Comparison of ENCODE assay signal across 8 mouse cellular contexts in genomic region chr10:128921883-128922821, GRCm38 (mm10). TPM values are rescaled to one million over a fixed set of nuclear protein-coding genes. Genes with fewer than 3 reads are reported as not detected.
A peak's percentile ranks its signal among the peaks of the same experiment; 100 is the strongest.
DNase-seq lines count a peak whose midpoint lies in the region; ATAC-seq and TF ChIP-seq lines count a peak whose summit lies in the region.

No protein-coding gene starts in this region.

- peaks cover 3% of the 10 kb centered on the region; the same call in 1 of the 2 replicates for H3K36me3 ChIP-seq in heart, embryonic 11.5 days (ENCODE audit: control insufficient read depth, insufficient read depth, low read length)
- peaks cover 11 to 41% of the 10 kb centered on the region in 2 experiments for H3K36me3 ChIP-seq in CH12.LX (replicated peaks in 1 of 2; ENCODE audit: control insufficient read depth in 1 of 2, insufficient read depth in 1 of 2, low read length in 1 of 2)
- no peaks in the 10 kb centered on the region; the same call in 1 of the 2 replicates for H3K36me3 ChIP-seq in embryonic facial prominence, embryonic 11.5 days (replicated peaks; ENCODE audit: control insufficient read depth, insufficient read depth, low read depth, low read length)
- H3K36me3 ChIP-seq in intestine, embryonic 15.5 days, result peaks cover 9% of the 10 kb centered on the region; the same call in 1 of the 2 replicates
- no peaks in the 10 kb centered on the region for H3K36me3 ChIP-seq in neural tube, embryonic 14.5 days (ENCODE audit: control insufficient read depth, insufficient read depth, low read length)

- in situ Hi-C loops in CH12.LX (cut with MboI; ENCODE audit: low pct_ligation_motif_present, low pct_unique_long_range_greater_than_20kb, low sequenced_read_pairs), result no loop called here

- peak overlapping the region; percentile 90 for H3K4me2 ChIP-seq in heart, embryonic 11.5 days
- H3K4me2 ChIP-seq in CH12.LX (ENCODE audit: insufficient read depth, low read depth, poor library complexity, severe bottlenecking), result peak overlapping the region; percentile 80
- peak overlapping the region; percentile 69 for H3K4me2 ChIP-seq in embryonic facial prominence, embryonic 11.5 days (ENCODE audit: low read depth, low read length)
- H3K4me2 ChIP-seq in intestine, embryonic 15.5 days (replicated peaks), result peak overlapping the region; percentile 63
- peak overlapping the region; percentile 75 for H3K4me2 ChIP-seq in neural tube, embryonic 14.5 days (ENCODE audit: low read depth, low read length)

- ATAC-seq in heart, embryonic 11.5 days (replicated peaks; ENCODE audit: insufficient number of reproducible peaks, low FRiP score, low TSS enrichment), result no peak; the same call in 1 of the 2 replicates
- no peak for ATAC-seq in embryonic facial prominence, embryonic 11.5 days (replicated peaks; ENCODE audit: insufficient number of reproducible peaks, low FRiP score, low TSS enrichment, low read depth)
- ATAC-seq in intestine, embryonic 15.5 days, result no peak
- no peak for ATAC-seq in neural tube, embryonic 14.5 days (ENCODE audit: low read depth)

- no peak for TF ChIP-seq POLR2A in CH12.LX (IDR thresholded peaks at IDR 0.05; ENCODE audit: low read depth, low read length)

- WGBS in heart, embryonic 11.5 days (ENCODE audit: insufficient replicate concordance), result 69% methylated on average over 16 of the region's 16 CpGs
- WGBS in embryonic facial prominence, embryonic 11.5 days, result 71% methylated on average over 16 of the region's 16 CpGs
- WGBS in intestine, embryonic 15.5 days, result 72% methylated on average over 16 of the region's 16 CpGs
- 71% methylated on average over 16 of the region's 16 CpGs for WGBS in neural tube, embryonic 14.5 days

- no peak for TF ChIP-seq EP300 in CH12.LX (IDR thresholded peaks at IDR 0.05; ENCODE audit: low read length)

- no peak for TF ChIP-seq CTCF in CH12.LX (conservative IDR thresholded peaks at IDR 0.05 in 1 of 2, IDR thresholded peaks at IDR 0.05 in 1 of 2; ENCODE audit: low read depth in 2 of 2, low read length in 2 of 2)

- no peak for TF ChIP-seq RAD21 in CH12.LX (IDR thresholded peaks at IDR 0.05; ENCODE audit: low read depth, low read length)

- no peaks in the 10 kb centered on the region for H3K79me2 ChIP-seq in CH12.LX (replicated peaks; ENCODE audit: control insufficient read depth, extremely low read depth, insufficient read depth, poor library complexity, severe bottlenecking)

- dilution Hi-C loops in CH12.LX (cut with MboI; ENCODE audit: extremely low pct_ligation_motif_present, extremely low pct_unique_long_range_greater_than_20kb, low sequenced_read_pairs), result no loop called here

- no peak overlapping the region for H3K27ac ChIP-seq in heart, embryonic 11.5 days (ENCODE audit: low read depth, low read length)
- H3K27ac ChIP-seq in CH12.LX (ENCODE audit: insufficient read depth, low read depth), result no peak overlapping the region
- no peak overlapping the region for H3K27ac ChIP-seq in embryonic facial prominence, embryonic 11.5 days (replicated peaks; ENCODE audit: low read depth, low read length)
- peak overlapping the region; percentile 95; the same call in 1 of the 2 replicates for H3K27ac ChIP-seq in intestine, embryonic 15.5 days
- H3K27ac ChIP-seq in neural tube, embryonic 14.5 days (ENCODE audit: low read depth, low read length), result peak overlapping the region; percentile 85; the same call in 1 of the 2 replicates

- no peaks in the 10 kb centered on the region for H3K9me3 ChIP-seq in heart, embryonic 11.5 days (replicated peaks; ENCODE audit: control insufficient read depth, low read length)
- no peaks in the 10 kb centered on the region for H3K9me3 ChIP-seq in CH12.LX (replicated peaks; ENCODE audit: low read length)
- H3K9me3 ChIP-seq in embryonic facial prominence, embryonic 11.5 days (replicated peaks; ENCODE audit: control insufficient read depth, low read length), result no peaks in the 10 kb centered on the region
- H3K9me3 ChIP-seq in intestine, embryonic 15.5 days, result no peaks in the 10 kb centered on the region
- H3K9me3 ChIP-seq in neural tube, embryonic 14.5 days (ENCODE audit: control insufficient read depth, low read length), result no peaks in the 10 kb centered on the region

- H3K4me3 ChIP-seq in heart, embryonic 11.5 days (ENCODE audit: low read depth, low read length), result peak overlapping the region; percentile 90
- H3K4me3 ChIP-seq in CH12.LX (replicated peaks in 1 of 3; ENCODE audit: low read depth in 2 of 3, low read length in 2 of 3, poor library complexity in 1 of 3), result peak overlapping the region; percentile 81 to 91 (median 85)
- H3K4me3 ChIP-seq in embryonic facial prominence, embryonic 11.5 days (ENCODE audit: low read depth, low read length), result peak overlapping the region; percentile 86
- H3K4me3 ChIP-seq in intestine, embryonic 15.5 days (replicated peaks), result peak overlapping the region; percentile 87
- peak overlapping the region; percentile 67 for H3K4me3 ChIP-seq in neural tube, embryonic 14.5 days (ENCODE audit: low read depth, low read length)

- H3K4me1 ChIP-seq in heart, embryonic 11.5 days (ENCODE audit: control insufficient read depth, insufficient read depth, low read length), result peaks cover 13% of the 10 kb centered on the region
- H3K4me1 ChIP-seq in CH12.LX (ENCODE audit: control insufficient read depth in 1 of 2, insufficient read depth in 2 of 2), result peaks cover 6 to 21% of the 10 kb centered on the region in 2 experiments
- no peaks in the 10 kb centered on the region; the same call in 1 of the 2 replicates for H3K4me1 ChIP-seq in embryonic facial prominence, embryonic 11.5 days (ENCODE audit: control insufficient read depth, insufficient read depth, low read length)
- peaks cover 41% of the 10 kb centered on the region for H3K4me1 ChIP-seq in intestine, embryonic 15.5 days (replicated peaks)
- H3K4me1 ChIP-seq in neural tube, embryonic 14.5 days (ENCODE audit: control insufficient read depth, insufficient read depth, low read length), result peaks cover 22% of the 10 kb centered on the region

- H3K27me3 ChIP-seq in heart, embryonic 11.5 days (ENCODE audit: control insufficient read depth, insufficient read depth, low read length), result no peaks in the 10 kb centered on the region
- H3K27me3 ChIP-seq in CH12.LX (replicated peaks), result no peaks in the 10 kb centered on the region
- H3K27me3 ChIP-seq in embryonic facial prominence, embryonic 11.5 days (ENCODE audit: control insufficient read depth, insufficient read depth, low read length), result no peaks in the 10 kb centered on the region
- H3K27me3 ChIP-seq in intestine, embryonic 15.5 days (replicated peaks), result no peaks in the 10 kb centered on the region
- H3K27me3 ChIP-seq in neural tube, embryonic 14.5 days (ENCODE audit: control insufficient read depth, insufficient read depth, low read length), result no peaks in the 10 kb centered on the region; the same call in 1 of the 2 replicates

- no peak for DNase-seq in heart, postnatal 4 days
- DNase-seq in CH12.LX (ENCODE audit: extremely low read depth), result peak; percentile 17
- DNase-seq in embryonic facial prominence, embryonic 11.5 days (ENCODE audit: low spot score), result no peak
- DNase-seq in embryo, embryonic 9.5 days (ENCODE audit: extremely low spot score), result no peak
- DNase-seq in lung, postnatal 4 days, result no peak

- peak overlapping the region; percentile 90 for H3K9ac ChIP-seq in heart, embryonic 11.5 days (ENCODE audit: low read depth, low read length)
- H3K9ac ChIP-seq in CH12.LX (ENCODE audit: insufficient read depth, low read depth), result peak overlapping the region; percentile 96
- H3K9ac ChIP-seq in embryonic facial prominence, embryonic 11.5 days (replicated peaks; ENCODE audit: low read length), result peak overlapping the region; percentile 73
- peak overlapping the region; percentile 79 for H3K9ac ChIP-seq in intestine, embryonic 15.5 days
- no peak overlapping the region for H3K9ac ChIP-seq in neural tube, embryonic 14.5 days (replicated peaks; ENCODE audit: low read depth, low read length)

RNA-seq across cellular contexts. Expression of gene Rdh5, which starts 0.5 kb away (rescaled TPM):
- polyA plus RNA-seq in heart, embryonic 11.5 days (2014; fragmentation: Nextera tagmentation; extraction: Ambion mirVana), result 6.1 and 8.1 TPM in 2 replicates
- total RNA-seq in heart, postnatal 4 days (2021), result 1 to 10 TPM; 5.3 to 5.6 TPM
- 2.6 and 4.3 TPM in 2 replicates for total RNA-seq in CH12.LX (2012; rRNA removed)
- total RNA-seq in CH12.LX (2014; rRNA removed), result 3.8 and 5.2 TPM in 2 replicates
- polyA plus RNA-seq in CH12.LX (2012; ENCODE audit: insufficient read length, low read depth), result 4.6 and 6.2 TPM in 2 replicates
- polyA plus RNA-seq in embryonic facial prominence, embryonic 11.5 days (2014; fragmentation: Nextera tagmentation; extraction: Ambion mirVana), result 9.2 and 11.4 TPM in 2 replicates
- 11.7 and 12.0 TPM in 2 replicates for polyA plus RNA-seq in intestine, embryonic 15.5 days (2015; fragmentation: Nextera tagmentation; extraction: Ambion mirVana)
- polyA plus RNA-seq in neural tube, embryonic 14.5 days (2014; fragmentation: Nextera tagmentation; extraction: Ambion mirVana), result 18.4 and 19.7 TPM in 2 replicates

RNA-seq across cellular contexts. Expression of gene Bloc1s1, which starts 1.7 kb away (rescaled TPM):
- polyA plus RNA-seq in heart, embryonic 11.5 days (2014; fragmentation: Nextera tagmentation; extraction: Ambion mirVana), result 195 and 206 TPM in 2 replicates
- total RNA-seq in heart, postnatal 4 days (2021), result 100 to 1,000 TPM; 152 to 180 TPM
- total RNA-seq in CH12.LX (2012; rRNA removed) (67.8 and 74.4 TPM in 2 replicates), CH12.LX (2014; rRNA removed) (33.6 and 34.1 TPM in 2 replicates)
- polyA plus RNA-seq in CH12.LX (2012; ENCODE audit: insufficient read length, low read depth), result 37.1 and 46.9 TPM in 2 replicates
- polyA plus RNA-seq in embryonic facial prominence, embryonic 11.5 days (2014; fragmentation: Nextera tagmentation; extraction: Ambion mirVana), result 196 and 213 TPM in 2 replicates
- polyA plus RNA-seq in intestine, embryonic 15.5 days (2015; fragmentation: Nextera tagmentation; extraction: Ambion mirVana), result 194 and 203 TPM in 2 replicates
- polyA plus RNA-seq in neural tube, embryonic 14.5 days (2014; fragmentation: Nextera tagmentation; extraction: Ambion mirVana), result 258 and 280 TPM in 2 replicates

RNA-seq across cellular contexts. Expression of gene Itga7, which starts 11.5 kb away (rescaled TPM):
- polyA plus RNA-seq in heart, embryonic 11.5 days (2014; fragmentation: Nextera tagmentation; extraction: Ambion mirVana), result 0.43 and 0.79 TPM in 2 replicates
- 10 to 100 TPM; 69.6 to 78.5 TPM for total RNA-seq in heart, postnatal 4 days (2021)
- total RNA-seq in CH12.LX (2012; rRNA removed) (0.34 and 0.64 TPM in 2 replicates), CH12.LX (2014; rRNA removed) (0.14 and 0.55 TPM in 2 replicates)
- polyA plus RNA-seq in CH12.LX (2012; ENCODE audit: insufficient read length, low read depth), result 0.63 and 0.74 TPM in 2 replicates
- polyA plus RNA-seq in embryonic facial prominence, embryonic 11.5 days (2014; fragmentation: Nextera tagmentation; extraction: Ambion mirVana), result 2.3 and 2.7 TPM in 2 replicates
- polyA plus RNA-seq in intestine, embryonic 15.5 days (2015; fragmentation: Nextera tagmentation; extraction: Ambion mirVana), result 2.9 and 3.8 TPM in 2 replicates
- 3.3 and 10.3 TPM in 2 replicates for polyA plus RNA-seq in neural tube, embryonic 14.5 days (2014; fragmentation: Nextera tagmentation; extraction: Ambion mirVana)

RNA-seq across cellular contexts. Expression of gene Cd63, which starts 21.4 kb away (rescaled TPM):
- polyA plus RNA-seq in heart, embryonic 11.5 days (2014; fragmentation: Nextera tagmentation; extraction: Ambion mirVana), result 296 and 306 TPM in 2 replicates
- total RNA-seq in heart, postnatal 4 days (2021), result 100 to 1,000 TPM; 216 to 226 TPM
- total RNA-seq in CH12.LX (2012; rRNA removed) (0.34 TPM in 1 of 2 replicates, not detected in the other), CH12.LX (2014; rRNA removed) (not detected in 2 replicates)
- polyA plus RNA-seq in CH12.LX (2012; ENCODE audit: insufficient read length, low read depth), result 0.55 TPM in 1 of 2 replicates, not detected in the other
- 324 and 334 TPM in 2 replicates for polyA plus RNA-seq in embryonic facial prominence, embryonic 11.5 days (2014; fragmentation: Nextera tagmentation; extraction: Ambion mirVana)
- 708 and 725 TPM in 2 replicates for polyA plus RNA-seq in intestine, embryonic 15.5 days (2015; fragmentation: Nextera tagmentation; extraction: Ambion mirVana)
- 146 and 210 TPM in 2 replicates for polyA plus RNA-seq in neural tube, embryonic 14.5 days (2014; fragmentation: Nextera tagmentation; extraction: Ambion mirVana)

RNA-seq across cellular contexts. Expression of gene Gdf11, which starts 30.6 kb away (rescaled TPM):
- 4.1 and 4.5 TPM in 2 replicates for polyA plus RNA-seq in heart, embryonic 11.5 days (2014; fragmentation: Nextera tagmentation; extraction: Ambion mirVana)
- 1 to 10 TPM; 3.8 to 4.1 TPM for total RNA-seq in heart, postnatal 4 days (2021)
- total RNA-seq in CH12.LX (2012; rRNA removed) (4.5 and 5.4 TPM in 2 replicates), CH12.LX (2014; rRNA removed) (3.4 and 4.3 TPM in 2 replicates)
- 7.3 and 7.4 TPM in 2 replicates for polyA plus RNA-seq in CH12.LX (2012; ENCODE audit: insufficient read length, low read depth)
- polyA plus RNA-seq in embryonic facial prominence, embryonic 11.5 days (2014; fragmentation: Nextera tagmentation; extraction: Ambion mirVana), result 10.5 and 10.9 TPM in 2 replicates
- 3.5 and 3.9 TPM in 2 replicates for polyA plus RNA-seq in intestine, embryonic 15.5 days (2015; fragmentation: Nextera tagmentation; extraction: Ambion mirVana)
- 8.2 and 8.6 TPM in 2 replicates for polyA plus RNA-seq in neural tube, embryonic 14.5 days (2014; fragmentation: Nextera tagmentation; extraction: Ambion mirVana)

Comparison
In these comparisons a context has a peak if more than half of its experiments do, and no peak if none do; other contexts are left out.
1. H3K27ac ChIP-seq: peak in intestine, embryonic 15.5 days (single experiment) and neural tube, embryonic 14.5 days (single experiment); none in heart, embryonic 11.5 days (single experiment), CH12.LX (single experiment) and embryonic facial prominence, embryonic 11.5 days (single experiment).
2. Peak in every context shown above with its lines, with median percentiles within 50 percentile points of each other: H3K4me2 ChIP-seq and H3K4me3 ChIP-seq.